ENCODE assay signal across 14 mouse cellular contexts in genomic region chr4:120071842-120072507, GRCm38 (mm10). TPM values are rescaled to one million over a fixed set of nuclear protein-coding genes. Genes with fewer than 3 reads are reported as not detected.
A peak's percentile ranks its signal among the peaks of the same experiment; 100 is the strongest.
DNase-seq lines count a peak whose midpoint lies in the region; ATAC-seq and TF ChIP-seq lines count a peak whose summit lies in the region.
"Had no signal": no experiment of that assay in that cellular context is flagged by ENCODE, and none has a peak within 500 bp of the region (broad histone marks: within the 10 kb centered on the region; RNA-seq: fewer than 3 reads in every experiment).

No protein-coding gene starts in this region.

- TF ChIP-seq CTCF in lung, postnatal 0 days (IDR thresholded peaks at IDR 0.05): no peak

- H3K27me3 ChIP-seq in lung, postnatal 0 days (replicated peaks; ENCODE audit: insufficient read depth, low read length): no peaks in the 10 kb centered on the region
- H3K27me3 ChIP-seq in midbrain, embryonic 15.5 days (replicated peaks): no peaks in the 10 kb centered on the region
- H3K27me3 ChIP-seq: embryonic facial prominence, embryonic 15.5 days; limb, embryonic 15.5 days had no signal

- no peak for TF ChIP-seq EP300 in lung, postnatal 0 days (IDR thresholded peaks at IDR 0.05)

- no peak overlapping the region for H3K27ac ChIP-seq in lung, postnatal 0 days (ENCODE audit: low read length)
- H3K27ac ChIP-seq in midbrain, embryonic 15.5 days: no peak overlapping the region
- H3K27ac ChIP-seq: embryonic facial prominence, embryonic 15.5 days; limb, embryonic 15.5 days had no signal

- no peaks in the 10 kb centered on the region; the same call in 1 of the 2 replicates for H3K4me1 ChIP-seq in lung, postnatal 0 days (ENCODE audit: insufficient read depth, low read depth, low read length)
- 0 out of 2 replicates have a peak, but pooled peaks cover 6% of the 10 kb centered on the region for H3K4me1 ChIP-seq in midbrain, embryonic 15.5 days

- no peak overlapping the region for H3K9ac ChIP-seq in lung, postnatal 0 days (replicated peaks; ENCODE audit: low read depth)
- H3K9ac ChIP-seq in midbrain, embryonic 15.5 days: no peak overlapping the region; the same call in 1 of the 2 replicates
- H3K9ac ChIP-seq: embryonic facial prominence, embryonic 15.5 days; limb, embryonic 15.5 days had no signal

- H3K36me3 ChIP-seq in lung, postnatal 0 days (ENCODE audit: insufficient read depth, low read length): no peaks in the 10 kb centered on the region
- no peaks in the 10 kb centered on the region for H3K36me3 ChIP-seq in midbrain, embryonic 15.5 days (replicated peaks)
- H3K36me3 ChIP-seq: embryonic facial prominence, embryonic 15.5 days; limb, embryonic 15.5 days had no signal

- WGBS in lung, postnatal 0 days: 39% methylated on average over 15 of the region's 15 CpGs
- 57% methylated on average over 15 of the region's 15 CpGs for WGBS in midbrain, embryonic 15.5 days

- no peaks in the 10 kb centered on the region for H3K9me3 ChIP-seq in lung, postnatal 0 days (ENCODE audit: low read length)
- no peaks in the 10 kb centered on the region for H3K9me3 ChIP-seq in midbrain, embryonic 15.5 days
- H3K9me3 ChIP-seq: embryonic facial prominence, embryonic 15.5 days; limb, embryonic 15.5 days; megakaryocyte, embryonic 14.5 days had no signal

- H3K4me2 ChIP-seq in lung, postnatal 0 days (replicated peaks; ENCODE audit: low read depth, low read length): no peak overlapping the region
- H3K4me2 ChIP-seq in midbrain, embryonic 15.5 days: no peak overlapping the region
- H3K4me2 ChIP-seq: embryonic facial prominence, embryonic 15.5 days; limb, embryonic 15.5 days had no signal

- H3K4me3 ChIP-seq in lung, postnatal 0 days (ENCODE audit: low read depth, low read length): no peak overlapping the region
- no peak overlapping the region for H3K4me3 ChIP-seq in midbrain, embryonic 15.5 days
- H3K4me3 ChIP-seq: embryonic facial prominence, embryonic 15.5 days; limb, embryonic 15.5 days had no signal

- peak; percentile 35 for DNase-seq in cerebellum, adult 9-10 months
- DNase-seq in cerebellum, adult 8-10 months: no peak
- peak; percentile 42 to 46 for DNase-seq in urinary bladder, postnatal 36 days (ENCODE audit: low spot score in 2 of 2)
- DNase-seq in urinary bladder, postnatal 10 days (ENCODE audit: low spot score): no peak
- DNase-seq in lung, postnatal 0 days (ENCODE audit: low spot score): peak; percentile 24
- DNase-seq in spleen, postnatal 14 days (ENCODE audit: low spot score in 2 of 2): no peak

- ATAC-seq in lung, postnatal 0 days: no peak
- ATAC-seq in erythroid progenitor cell, adult 5-6 weeks (replicated peaks; ENCODE audit: low FRiP score, poor library complexity, severe bottlenecking): no peak
- no peak for ATAC-seq in midbrain, embryonic 15.5 days (replicated peaks)
- ATAC-seq: inflammation-experienced regulatory T-cells, adult 6 months had no signal

RNA-seq across cellular contexts. Expression of gene AL607142.1, which starts 7.2 kb away (rescaled TPM):
- not detected in 2 replicates for polyA plus RNA-seq in lung, postnatal 0 days (2015; fragmentation: Nextera tagmentation; extraction: Ambion mirVana)
- total RNA-seq in erythroid progenitor cell, adult 5-6 weeks (2015; ENCODE audit: low replicate concordance): not detected in 2 replicates
- total RNA-seq in erythroid progenitor cell, adult 5-6 weeks (2017; ENCODE audit: low replicate concordance): not detected in 2 replicates
- not detected in 2 replicates for polyA plus RNA-seq in midbrain, embryonic 15.5 days (2015; fragmentation: Nextera tagmentation; extraction: Ambion mirVana)
- total RNA-seq: adrenal gland, postnatal 36 days had no signal
- polyA plus RNA-seq: embryonic facial prominence, embryonic 15.5 days; heart, embryonic 16.5 days; inflammation-experienced regulatory T-cells, adult 6 months; limb, embryonic 15.5 days had no signal

Comparison
In these comparisons a context has a peak if more than half of its experiments do, and no peak if none do; other contexts are left out.
1. DNase-seq: peak in cerebellum, adult 9-10 months (single experiment), urinary bladder, postnatal 36 days (2 of 2) and lung, postnatal 0 days (single experiment); none in cerebellum, adult 8-10 months (single experiment), urinary bladder, postnatal 10 days (single experiment) and spleen, postnatal 14 days (0 of 2).